Comparison of ENCODE assay signal across 17 mouse cellular contexts in the genomic region with DNA sequence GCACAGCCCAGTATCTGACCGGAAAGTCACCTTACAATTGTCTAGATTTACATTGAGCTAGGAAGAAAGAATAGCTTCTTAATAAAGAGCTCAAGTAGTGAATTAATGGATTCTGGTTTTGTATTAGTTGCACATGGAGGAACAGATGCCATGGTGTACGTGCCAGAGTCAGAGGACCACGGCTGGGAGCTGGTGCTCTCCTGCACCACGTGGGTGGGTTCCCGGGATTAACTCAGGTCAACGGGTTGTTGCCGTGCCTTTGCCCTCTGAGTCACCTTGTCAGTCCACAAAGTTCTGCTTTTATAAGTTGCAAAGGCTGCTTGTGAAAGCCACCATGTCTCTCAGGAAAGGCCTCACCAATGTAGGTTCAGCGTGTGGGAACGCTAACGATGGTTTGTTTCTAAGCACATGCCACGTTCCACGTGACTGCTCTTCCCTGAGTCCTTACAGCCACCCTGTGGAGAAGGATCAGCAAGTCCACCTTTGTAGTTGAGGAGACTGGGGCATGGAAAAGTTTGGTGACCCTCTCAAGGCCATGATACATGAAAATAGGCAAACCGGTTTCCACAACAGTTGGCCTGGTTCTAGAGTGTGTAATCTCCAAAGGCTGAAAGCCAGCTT.
A peak's percentile ranks its signal among the peaks of the same experiment; 100 is the strongest.
DNase-seq lines count a peak whose midpoint lies in the region; ATAC-seq lines count a peak whose summit lies in the region.
"Had no signal": no experiment of that assay in that cellular context is flagged by ENCODE, and none has a peak within 500 bp of the region (broad histone marks: within the 10 kb centered on the region; RNA-seq: fewer than 3 reads in every experiment).

No protein-coding gene starts in this region.

- no peaks in the 10 kb centered on the region for H3K27me3 ChIP-seq in hindbrain, embryonic 10.5 days (ENCODE audit: insufficient read depth, poor library complexity, severe bottlenecking)
- H3K27me3 ChIP-seq in hindbrain, embryonic 16.5 days (replicated peaks; ENCODE audit: control insufficient read depth, insufficient read depth, low read length), result no peaks in the 10 kb centered on the region
- no peaks in the 10 kb centered on the region for H3K27me3 ChIP-seq in embryonic facial prominence, embryonic 10.5 days (replicated peaks; ENCODE audit: low read depth, poor library complexity, severe bottlenecking)
- H3K27me3 ChIP-seq in limb, embryonic 12.5 days, result no peaks in the 10 kb centered on the region
- H3K27me3 ChIP-seq: heart, embryonic 15.5 days; hindbrain, embryonic 13.5 days had no signal

- H3K4me1 ChIP-seq in hindbrain, embryonic 10.5 days (replicated peaks), result peaks cover 13% of the 10 kb centered on the region
- peaks cover 14% of the 10 kb centered on the region for H3K4me1 ChIP-seq in hindbrain, embryonic 16.5 days (ENCODE audit: control insufficient read depth, insufficient read depth, low read depth, low read length)
- peaks cover 38% of the 10 kb centered on the region for H3K4me1 ChIP-seq in embryonic facial prominence, embryonic 10.5 days
- H3K4me1 ChIP-seq in limb, embryonic 12.5 days (replicated peaks), result peaks cover 55% of the 10 kb centered on the region

- ATAC-seq in hindbrain, embryonic 16.5 days, result no peak
- ATAC-seq in limb, embryonic 12.5 days (ENCODE audit: insufficient number of reproducible peaks, insufficient read depth, low FRiP score, low TSS enrichment, low read depth), result no peak
- no peak for ATAC-seq in frontal cortex, adult (ENCODE audit: low TSS enrichment)

- no peak overlapping the region for H3K4me3 ChIP-seq in hindbrain, embryonic 10.5 days
- H3K4me3 ChIP-seq in hindbrain, embryonic 16.5 days (ENCODE audit: low read length), result no peak overlapping the region
- no peak overlapping the region for H3K4me3 ChIP-seq in embryonic facial prominence, embryonic 10.5 days
- no peak overlapping the region for H3K4me3 ChIP-seq in limb, embryonic 12.5 days (replicated peaks)
- H3K4me3 ChIP-seq: heart, embryonic 15.5 days; hindbrain, embryonic 13.5 days; midbrain, embryonic 10.5 days had no signal

- no peak overlapping the region for H3K9ac ChIP-seq in hindbrain, embryonic 16.5 days (ENCODE audit: low read depth, low read length)
- H3K9ac ChIP-seq in limb, embryonic 12.5 days (replicated peaks), result no peak overlapping the region
- H3K9ac ChIP-seq: heart, embryonic 15.5 days; hindbrain, embryonic 13.5 days had no signal

- H3K36me3 ChIP-seq in hindbrain, embryonic 10.5 days, result no peaks in the 10 kb centered on the region
- no peaks in the 10 kb centered on the region for H3K36me3 ChIP-seq in hindbrain, embryonic 16.5 days (ENCODE audit: control insufficient read depth, insufficient read depth, low read length)
- no peaks in the 10 kb centered on the region for H3K36me3 ChIP-seq in embryonic facial prominence, embryonic 10.5 days (replicated peaks)
- no peaks in the 10 kb centered on the region for H3K36me3 ChIP-seq in limb, embryonic 12.5 days
- H3K36me3 ChIP-seq: heart, embryonic 15.5 days; hindbrain, embryonic 13.5 days; midbrain, embryonic 10.5 days had no signal

- DNase-seq in hindbrain, embryonic 10.5 days (ENCODE audit: low spot score), result no peak
- peak; percentile 25 for DNase-seq in embryonic facial prominence, embryonic 10.5 days (ENCODE audit: low spot score)
- peak; percentile 26 for DNase-seq in kidney, adult 9 months
- DNase-seq in left cerebral cortex, postnatal 36 days (ENCODE audit: low spot score in 2 of 2), result no peak
- DNase-seq in adrenal gland, adult 8-10 months, result no peak
- DNase-seq: adrenal gland, postnatal 25 days; cerebellum, adult 9-10 months; embryo, embryonic 11 days; gastrocnemius, postnatal 36 days; left cerebral cortex, postnatal 4 days; lung, postnatal 36 days had no signal

- intact Hi-C loops in left cerebral cortex, postnatal 36 days (cut with DNase I), result no loop called here

- no peaks in the 10 kb centered on the region for H3K9me3 ChIP-seq in hindbrain, embryonic 10.5 days
- H3K9me3 ChIP-seq in hindbrain, embryonic 16.5 days (ENCODE audit: control insufficient read depth, low read length), result no peaks in the 10 kb centered on the region
- no peaks in the 10 kb centered on the region for H3K9me3 ChIP-seq in embryonic facial prominence, embryonic 10.5 days
- no peaks in the 10 kb centered on the region for H3K9me3 ChIP-seq in limb, embryonic 12.5 days
- H3K9me3 ChIP-seq: heart, embryonic 15.5 days; hindbrain, embryonic 13.5 days; midbrain, embryonic 10.5 days had no signal

- H3K27ac ChIP-seq in hindbrain, embryonic 10.5 days, result peak overlapping the region; percentile 25
- H3K27ac ChIP-seq in hindbrain, embryonic 16.5 days (ENCODE audit: low read depth, low read length), result no peak overlapping the region
- H3K27ac ChIP-seq in embryonic facial prominence, embryonic 10.5 days (replicated peaks), result no peak overlapping the region
- H3K27ac ChIP-seq in limb, embryonic 12.5 days, result peak overlapping the region; percentile 30; the same call in 1 of the 2 replicates
- H3K27ac ChIP-seq: heart, embryonic 15.5 days; hindbrain, embryonic 13.5 days; midbrain, embryonic 10.5 days had no signal

- 82% methylated on average over 13 of the region's 13 CpGs for WGBS in hindbrain, embryonic 10.5 days
- WGBS in hindbrain, embryonic 16.5 days, result 68% methylated on average over 13 of the region's 13 CpGs
- 79% methylated on average over 13 of the region's 13 CpGs for WGBS in embryonic facial prominence, embryonic 10.5 days
- WGBS in limb, embryonic 12.5 days, result 47% methylated on average over 13 of the region's 13 CpGs

- H3K4me2 ChIP-seq in hindbrain, embryonic 16.5 days (ENCODE audit: low read length), result no peak overlapping the region
- no peak overlapping the region for H3K4me2 ChIP-seq in limb, embryonic 12.5 days
- H3K4me2 ChIP-seq: heart, embryonic 15.5 days; hindbrain, embryonic 13.5 days had no signal

Comparison
In these comparisons a context has a peak if more than half of its experiments do, and no peak if none do; other contexts are left out.
1. H3K27ac ChIP-seq: peak in hindbrain, embryonic 10.5 days (single experiment) and limb, embryonic 12.5 days (single experiment); none in hindbrain, embryonic 16.5 days (single experiment) and embryonic facial prominence, embryonic 10.5 days (single experiment).
2. DNase-seq: peak in embryonic facial prominence, embryonic 10.5 days (single experiment) and kidney, adult 9 months (single experiment); none in hindbrain, embryonic 10.5 days (single experiment), left cerebral cortex, postnatal 36 days (0 of 2) and adrenal gland, adult 8-10 months (single experiment).